Mouse (Mus musculus) layer of hippocampus, postnatal 10 days (tissue): ENCODE results near the gene Gm39115. TPM values are rescaled to one million over a fixed set of nuclear protein-coding genes. Genes with fewer than 3 reads are reported as not detected.
A peak's percentile ranks its signal among the peaks of the same experiment; 100 is the strongest.
"Not testable (repeated sequence)": the region's sequence is repeated elsewhere in the genome, so short reads cannot be mapped to it uniquely, and the experiment has no call there.

Experiments
- DNase-seq, 2 experiments: peaks; one replicate each; pipeline ENCODE4 v3.0.0; 2021; ENCODE audit warnings: low spot score in 2 of 2
- long read RNA-seq: library from polyadenylated mRNA; stranded (forward); transcript quantifications from one replicate; pipeline ENCODE4 v2.0.0, GENCODE M21; 2023
- total RNA-seq, 2 experiments: library from RNA; stranded (reverse); gene quantifications; 2 replicates each; pipeline ENCODE4 v1.2.3; 2021

Gene Gm39115
- not detected for total RNA-seq
- long read RNA-seq, result 0 reads

DNA sequence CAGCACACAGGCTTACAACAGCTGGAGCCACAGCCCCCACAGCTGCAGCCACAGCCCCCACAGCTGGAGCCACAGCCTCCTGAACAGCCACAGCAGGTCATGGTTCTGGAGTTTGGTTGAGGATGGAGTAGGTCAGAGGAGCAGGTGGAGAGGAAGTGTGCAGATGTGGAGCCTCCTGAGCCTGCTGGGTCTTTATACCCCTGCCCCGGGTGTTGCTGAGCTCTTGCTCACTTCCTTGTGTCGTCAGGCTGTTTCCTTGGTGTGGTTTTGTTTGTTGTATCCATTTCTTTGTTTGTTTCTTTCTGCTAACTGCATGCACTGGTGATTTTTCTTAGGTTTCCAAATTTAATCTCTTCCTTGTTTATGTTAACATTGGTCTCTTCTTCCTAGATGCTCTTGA lies at the start of gene Gm39115:
Gene Gm39115, minus strand, starts transcription at position 101 of the 400 bp plus-strand sequence.
- not testable (repeated sequence) for DNase-seq

DNA sequence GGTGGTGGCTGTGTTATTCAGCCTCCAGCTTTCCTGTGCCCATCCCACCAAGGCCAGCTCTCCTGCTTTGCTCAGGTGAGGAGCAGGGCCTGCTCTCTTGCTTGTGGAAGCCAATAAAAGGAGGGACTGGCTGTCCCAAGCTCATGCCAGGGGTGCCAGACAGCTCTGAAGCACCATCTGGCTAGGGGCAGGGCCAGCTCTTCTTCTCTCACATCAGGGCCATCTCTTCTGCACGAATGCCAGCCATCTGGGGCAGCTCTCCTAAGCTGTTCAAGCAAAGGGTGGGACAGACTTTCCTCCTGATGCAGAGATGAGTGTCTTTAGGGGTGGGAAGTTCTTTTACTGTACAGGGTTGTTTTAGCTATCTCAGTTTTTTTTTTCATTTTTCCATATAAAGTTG lies 45.2 kb upstream of the Gm39115 start:
- DNase-seq, result no peak

DNA sequence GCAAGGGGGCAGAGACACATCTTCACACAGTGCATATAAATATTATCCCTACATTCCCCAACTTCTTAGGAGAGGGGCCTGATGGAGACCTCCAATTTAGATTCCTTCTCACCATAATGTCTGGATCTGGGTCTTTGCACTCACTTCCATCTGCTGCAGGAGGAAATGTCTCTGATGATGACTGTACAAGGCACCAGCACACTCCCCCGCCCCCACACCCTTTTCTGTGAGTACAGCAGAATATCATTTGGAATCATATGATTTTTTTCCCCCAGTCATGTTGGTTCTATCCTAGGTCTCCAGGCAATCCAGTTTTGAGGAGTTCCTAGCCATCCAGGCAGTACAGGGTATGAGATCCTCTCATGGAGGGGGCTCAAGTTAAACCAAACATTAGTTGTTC lies 42.9 kb upstream of the Gm39115 start:
- no peak for DNase-seq

DNA sequence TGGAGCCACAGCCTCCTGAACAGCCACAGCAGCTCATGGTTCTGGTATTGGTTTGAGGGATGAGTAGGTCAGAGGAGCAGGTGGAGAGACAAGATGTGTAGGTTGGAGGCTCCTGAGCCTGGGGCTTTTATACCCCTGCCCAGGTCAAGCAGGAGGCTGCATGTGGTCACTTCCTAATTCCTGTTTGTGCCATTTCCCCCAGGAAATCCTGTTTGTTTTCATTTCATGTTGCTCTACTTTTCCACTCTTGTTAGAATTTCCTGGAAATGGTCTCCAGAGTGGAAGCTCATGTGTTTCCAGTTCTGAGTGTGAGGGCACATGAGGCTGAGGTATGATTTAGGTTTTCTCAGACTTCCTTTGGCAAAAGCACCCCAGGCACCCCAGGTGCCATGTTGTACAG lies 40.1 kb upstream of the Gm39115 start, which contains the start of gene Krtap5-2:
Gene Krtap5-2, minus strand, starts transcription at position 101 of the 400 bp plus-strand sequence.
- DNase-seq, result not testable (repeated sequence)

DNA sequence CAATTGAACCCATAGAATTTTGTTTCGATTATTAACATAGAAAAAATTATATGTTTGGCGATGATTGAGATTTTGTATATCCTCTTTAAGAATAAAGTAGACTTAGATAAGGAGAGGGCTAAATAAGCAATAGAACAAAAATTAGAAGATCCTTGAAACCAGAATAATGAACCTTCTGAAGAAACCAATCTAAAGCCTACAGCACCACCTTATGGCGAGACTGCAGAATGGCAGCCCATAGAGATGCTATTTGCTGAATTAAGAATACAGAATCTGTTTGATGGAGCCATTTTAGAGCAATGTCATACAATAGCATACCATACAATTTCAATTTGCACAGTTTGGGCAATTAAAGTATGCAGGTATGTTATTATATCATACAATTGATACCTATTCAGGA lies 34.0 kb upstream of the Gm39115 start:
- no peak for DNase-seq

DNA sequence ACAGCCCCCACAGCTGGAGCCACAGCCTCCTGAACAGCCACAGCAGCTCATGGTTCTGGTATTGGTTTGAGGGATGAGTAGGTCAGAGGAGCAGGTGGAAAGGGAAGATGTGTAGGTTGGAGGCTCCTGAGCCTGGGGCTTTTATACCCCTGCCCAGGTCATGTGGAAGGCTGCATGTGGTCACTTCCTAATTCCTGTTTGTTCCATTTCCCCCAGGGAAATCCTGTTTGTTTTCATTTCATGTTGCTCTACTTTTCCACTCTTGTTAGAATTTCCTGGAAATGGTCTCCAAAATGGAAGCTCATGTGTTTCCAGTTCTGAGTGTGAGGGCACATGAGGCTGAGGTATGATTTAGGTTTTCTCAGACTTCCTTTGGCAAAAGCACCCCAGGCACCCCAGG lies 29.8 kb upstream of the Gm39115 start, which contains the start of gene Gm4553:
Gene Gm4553, minus strand, starts transcription at position 101 of the 400 bp plus-strand sequence.
- not testable (repeated sequence) for DNase-seq

DNA sequence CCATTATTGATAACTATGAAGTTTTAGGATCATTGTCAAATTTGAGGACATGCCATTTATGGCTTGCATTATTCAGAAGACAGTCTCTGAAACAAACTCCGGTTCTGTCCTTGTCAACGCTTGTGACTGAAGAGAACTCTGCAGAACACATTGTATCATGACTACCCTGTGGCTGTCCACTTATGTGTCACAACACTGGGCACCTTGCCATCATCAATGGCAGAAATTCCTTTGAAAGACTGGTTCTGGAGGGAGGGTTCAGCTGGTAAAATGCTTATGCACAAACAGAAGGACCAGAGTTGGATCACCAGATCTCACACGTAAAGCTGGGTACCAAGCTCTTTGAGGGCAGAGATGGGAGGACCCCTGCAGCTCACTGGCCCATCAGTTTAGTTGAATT lies 23.5 kb upstream of the Gm39115 start:
- DNase-seq, result no peak

DNA sequence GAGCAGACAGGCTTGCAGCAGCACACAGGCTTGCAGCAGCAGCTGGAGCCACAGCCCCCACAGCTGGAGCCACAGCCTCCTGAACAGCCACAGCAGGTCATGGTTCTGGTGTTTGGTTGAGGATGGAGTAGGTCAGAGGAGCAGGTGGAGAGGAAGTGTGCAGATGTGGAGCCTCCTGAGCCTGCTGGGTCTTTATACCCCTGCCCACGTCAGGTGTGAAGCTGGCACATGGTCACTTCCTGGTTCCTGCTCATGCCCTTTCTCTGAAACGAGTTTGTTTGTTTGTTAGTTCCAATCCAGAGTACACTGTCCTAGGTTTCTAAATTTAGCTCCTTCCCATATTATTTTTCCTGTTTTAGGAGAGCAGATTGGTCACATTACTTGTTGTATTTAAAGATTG lies 21.2 kb upstream of the Gm39115 start, which contains the start of gene Gm29735:
Gene Gm29735, minus strand, starts transcription at position 101 of the 400 bp plus-strand sequence.
- not testable (repeated sequence) for DNase-seq

DNA sequence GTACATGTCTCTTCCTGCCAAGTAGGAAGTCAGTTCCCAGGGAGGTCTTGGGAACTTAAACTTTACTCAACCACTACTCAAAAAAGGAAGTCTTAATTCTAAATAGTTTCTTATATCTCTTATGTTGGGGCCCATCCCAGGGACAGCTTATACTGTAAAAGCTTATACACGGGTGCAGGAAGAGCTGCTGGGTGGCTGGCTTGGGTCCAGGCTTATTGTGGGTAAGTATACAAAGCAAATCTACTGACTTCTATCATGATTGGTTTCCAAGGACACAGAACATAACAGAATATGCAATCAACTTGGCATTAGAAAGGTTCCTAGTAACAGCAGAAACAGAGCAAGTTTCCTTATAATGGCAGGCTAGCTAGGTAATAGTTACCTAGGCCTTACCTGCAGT lies 19.5 kb upstream of the Gm39115 start:
- no peak for DNase-seq

DNA sequence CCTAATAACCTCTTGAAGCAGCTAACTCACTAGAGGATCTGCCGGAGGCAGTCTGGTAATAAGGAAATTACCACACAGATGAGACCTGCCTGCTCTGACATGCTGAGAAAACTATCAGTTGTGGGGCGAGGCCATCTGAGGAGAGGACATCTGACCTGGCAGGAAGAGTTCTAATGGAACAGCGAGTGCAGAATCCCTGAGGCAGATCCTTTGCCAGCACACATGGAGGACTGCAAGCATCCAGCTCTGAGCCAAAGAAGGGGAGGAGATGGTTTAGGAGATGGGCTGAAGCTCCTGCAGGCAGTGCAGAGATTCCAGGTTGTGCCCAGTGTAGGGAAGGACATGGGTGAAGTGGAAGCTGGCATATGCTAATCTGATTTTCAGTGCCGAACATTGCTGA lies 16.4 kb upstream of the Gm39115 start:
- no peak for DNase-seq

DNA sequence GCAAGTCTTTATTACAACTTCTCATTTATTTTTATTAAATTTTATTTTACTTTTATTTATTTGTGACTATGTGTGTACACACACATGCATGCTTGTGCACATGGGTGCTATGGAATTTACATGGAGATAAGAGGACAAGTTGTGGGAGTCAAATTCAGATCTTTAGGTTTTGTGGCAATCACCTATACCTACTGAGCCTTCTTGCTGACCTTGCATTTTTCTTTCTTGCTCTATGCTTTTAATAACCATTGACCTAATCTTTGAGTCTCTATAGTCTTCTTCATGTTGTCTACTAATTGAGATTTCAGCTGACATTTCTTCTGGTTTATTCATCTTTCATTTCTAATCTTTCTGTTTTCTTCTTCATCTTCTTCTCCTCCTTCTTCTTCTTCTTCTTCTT lies 12.8 kb upstream of the Gm39115 start:
- no peak for DNase-seq

DNA sequence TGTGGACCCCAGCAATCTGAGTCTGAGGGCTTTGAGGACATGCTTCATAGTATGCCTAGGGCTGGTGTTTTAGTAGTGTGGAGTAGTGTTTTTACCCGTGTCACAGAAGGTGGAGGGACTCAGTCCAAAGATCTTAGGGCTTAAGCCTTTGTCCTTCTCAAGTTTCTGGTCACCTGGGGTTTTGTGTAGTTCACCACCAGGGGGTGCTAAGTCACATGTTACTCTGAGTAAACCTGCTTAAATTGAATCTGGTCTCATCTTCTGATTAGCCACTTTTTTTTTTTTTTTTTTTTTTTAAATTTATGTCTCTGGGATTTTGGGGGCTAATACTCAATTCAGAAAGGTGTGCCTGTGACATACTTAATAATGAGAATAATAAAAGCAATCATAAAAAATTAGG lies 10.2 kb upstream of the Gm39115 start:
- DNase-seq, result peak; percentile 27 to 49

DNA sequence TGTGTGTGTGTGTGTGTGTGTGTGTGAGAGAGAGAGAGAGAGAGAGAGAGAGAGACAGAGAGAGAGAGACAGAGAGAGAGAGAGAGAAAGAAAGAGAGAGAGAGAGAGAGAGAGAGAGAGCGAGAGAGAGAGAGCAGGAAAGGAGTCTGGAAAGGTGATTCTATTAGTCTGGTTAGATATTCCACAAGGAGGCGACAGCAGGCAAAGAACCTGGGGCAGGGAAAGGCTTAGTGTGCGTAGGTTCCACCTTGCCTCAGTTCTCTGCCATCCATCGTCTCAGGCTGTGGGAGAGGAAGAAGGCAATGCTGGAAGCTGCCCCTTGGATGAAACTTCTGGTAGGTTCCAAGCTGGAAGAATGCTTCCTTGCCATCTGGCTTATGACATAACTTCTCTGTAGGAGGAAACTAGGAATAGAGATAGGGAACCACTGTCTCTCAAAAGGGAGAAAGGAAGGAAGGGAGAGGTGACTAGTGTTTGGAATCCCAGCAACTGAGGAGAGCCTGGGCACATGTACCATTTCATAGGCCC lies 9.6 kb upstream of the Gm39115 start:
- no peak for DNase-seq

DNA sequence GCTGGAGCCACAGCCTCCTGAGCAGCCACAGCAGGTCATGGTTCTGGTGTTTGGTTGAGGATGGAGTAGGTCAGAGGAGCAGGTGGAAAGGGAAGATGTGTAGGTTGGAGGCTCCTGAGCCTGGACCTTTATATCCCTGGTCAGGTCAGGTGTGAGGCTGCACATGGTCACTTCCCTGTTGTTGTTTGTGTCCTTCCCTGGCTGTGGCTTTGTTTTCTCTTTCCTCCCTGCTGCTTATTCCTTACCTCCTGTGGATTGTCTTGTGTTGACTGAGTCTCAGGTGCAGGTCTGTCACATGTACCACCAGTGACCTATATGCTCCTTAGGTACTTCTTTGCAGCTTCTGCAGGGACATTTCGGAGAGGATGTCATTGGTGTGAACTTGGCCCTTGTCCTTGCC lies 8.7 kb upstream of the Gm39115 start, which contains the start of gene Gm45337:
Gene Gm45337, minus strand, starts transcription at position 101 of the 400 bp plus-strand sequence.
- DNase-seq, result no peak

DNA sequence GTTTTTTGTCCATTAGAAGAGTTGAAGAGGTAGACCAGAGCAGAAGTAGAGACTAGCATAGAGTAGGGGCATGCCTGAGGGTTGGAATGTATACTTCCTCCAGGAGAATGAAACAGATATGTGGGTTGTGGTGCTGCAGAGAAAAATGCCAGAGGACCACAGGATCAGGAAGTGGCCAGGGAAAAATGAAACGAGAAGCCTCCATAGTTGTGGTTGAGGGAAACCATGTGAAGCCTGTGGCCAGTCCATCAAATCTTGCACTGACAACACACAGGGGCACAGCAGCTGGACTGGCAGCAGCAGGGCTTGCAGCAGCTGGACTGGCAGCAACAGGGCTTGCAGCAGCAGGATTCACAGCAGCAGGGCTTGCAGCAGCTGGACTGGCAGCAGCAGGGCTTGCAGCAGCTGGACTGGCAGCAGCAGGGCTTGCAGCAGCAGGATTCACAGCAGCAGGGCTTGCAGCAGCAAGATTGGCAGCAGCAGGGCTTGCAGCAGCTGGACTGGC lies 7.7 kb upstream of the Gm39115 start:
- DNase-seq, result not testable (repeated sequence)

DNA sequence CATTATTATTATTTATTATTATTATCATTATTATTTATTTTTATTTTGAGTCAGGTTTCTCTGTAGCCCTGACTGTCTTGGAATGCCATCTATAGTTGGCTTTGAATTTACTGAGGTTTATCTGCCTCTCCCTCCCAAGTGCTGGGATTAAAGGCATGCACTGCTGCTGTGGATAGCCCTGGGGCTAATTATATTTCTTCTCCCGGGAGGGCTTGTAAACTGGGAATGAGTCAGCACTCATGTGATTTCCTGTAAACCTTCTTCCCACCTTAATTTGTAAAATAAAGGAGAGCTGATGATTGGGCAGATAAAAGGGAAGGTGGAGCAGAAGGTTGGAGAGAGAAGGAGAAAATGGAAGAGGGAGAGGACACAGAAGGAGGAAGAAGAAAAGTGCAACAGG lies 4.9 kb upstream of the Gm39115 start:
- DNase-seq, result no peak

DNA sequence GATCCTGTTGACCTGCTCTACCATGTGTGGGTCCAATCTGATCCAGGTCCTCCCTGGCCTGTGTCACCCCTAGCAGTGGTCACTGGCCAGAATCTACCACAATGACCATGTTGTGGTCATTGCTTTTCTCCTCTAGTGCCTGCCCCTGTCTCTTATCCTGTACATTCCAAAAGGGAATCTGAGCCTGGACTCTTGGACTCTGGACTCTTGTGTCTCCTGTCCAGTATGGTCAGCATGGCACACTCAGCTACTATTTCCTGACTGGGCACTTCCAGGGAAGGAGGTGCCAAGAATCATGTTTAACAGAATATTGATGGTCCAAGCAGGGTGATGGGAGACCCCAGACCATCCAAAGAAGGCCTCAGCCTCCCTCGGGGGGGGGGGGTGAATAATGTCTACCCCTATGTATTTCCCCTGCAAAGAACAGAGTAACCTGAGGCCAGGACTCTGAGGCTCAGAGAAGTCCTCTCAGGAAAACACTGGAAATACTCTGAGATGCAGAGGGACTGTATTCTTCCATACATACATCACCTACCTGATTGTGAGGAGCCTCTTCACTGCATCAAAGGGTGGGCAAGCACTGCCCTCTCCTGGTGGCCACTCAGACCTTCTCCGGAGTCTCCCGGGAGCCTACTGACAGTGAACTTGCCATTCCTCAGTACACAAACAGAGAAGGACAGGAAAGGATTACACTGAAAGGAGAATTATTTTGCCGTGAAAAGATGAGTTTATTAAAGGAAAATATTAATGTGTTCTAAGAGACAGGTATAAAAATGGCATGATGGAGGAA lies 1.4 kb downstream of the Gm39115 start:
- DNase-seq, result peak; percentile 8 to 29

DNA sequence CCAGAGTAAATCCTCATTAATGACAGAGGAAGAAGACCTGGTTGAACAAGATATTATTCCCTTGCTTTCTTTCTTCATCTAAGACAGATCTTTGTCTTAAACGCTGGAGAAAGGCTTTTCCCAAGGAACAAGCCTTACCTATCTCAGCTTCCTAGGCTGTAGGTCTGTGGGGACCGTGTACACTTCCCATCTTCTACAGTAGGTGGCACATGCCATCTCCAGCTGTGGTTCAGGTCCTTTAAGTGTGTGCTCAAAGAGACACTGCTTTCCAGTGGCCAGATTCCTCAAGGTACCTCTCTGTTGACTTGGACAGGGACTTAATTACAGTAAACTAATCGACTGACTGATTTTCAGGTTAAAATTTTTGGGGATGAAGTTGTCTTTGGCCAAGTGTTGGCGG lies 7.0 kb downstream of the Gm39115 start:
- DNase-seq, result no peak

DNA sequence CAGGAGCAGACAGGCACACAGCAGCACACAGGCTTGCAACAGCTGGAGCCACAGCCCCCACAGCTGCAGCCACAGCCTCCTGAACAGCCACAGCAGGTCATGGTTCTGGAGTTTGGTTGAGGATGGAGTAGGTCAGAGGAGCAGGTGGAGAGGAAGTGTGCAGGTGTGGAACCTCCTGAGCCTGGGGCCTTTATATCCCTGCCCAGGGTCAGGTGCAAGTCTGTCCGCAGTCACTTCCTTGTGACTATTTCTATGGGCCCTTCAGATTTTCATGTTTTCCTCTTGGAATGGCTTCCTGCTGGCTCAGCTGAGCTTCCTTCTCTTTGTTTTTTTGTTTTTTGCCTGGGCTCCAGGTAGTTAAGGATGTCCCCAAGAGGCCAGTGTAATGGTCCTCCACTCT lies 15.2 kb downstream of the Gm39115 start, which contains the start of gene Gm45618:
Gene Gm45618, minus strand, starts transcription at position 101 of the 400 bp plus-strand sequence.
- not testable (repeated sequence) for DNase-seq

DNA sequence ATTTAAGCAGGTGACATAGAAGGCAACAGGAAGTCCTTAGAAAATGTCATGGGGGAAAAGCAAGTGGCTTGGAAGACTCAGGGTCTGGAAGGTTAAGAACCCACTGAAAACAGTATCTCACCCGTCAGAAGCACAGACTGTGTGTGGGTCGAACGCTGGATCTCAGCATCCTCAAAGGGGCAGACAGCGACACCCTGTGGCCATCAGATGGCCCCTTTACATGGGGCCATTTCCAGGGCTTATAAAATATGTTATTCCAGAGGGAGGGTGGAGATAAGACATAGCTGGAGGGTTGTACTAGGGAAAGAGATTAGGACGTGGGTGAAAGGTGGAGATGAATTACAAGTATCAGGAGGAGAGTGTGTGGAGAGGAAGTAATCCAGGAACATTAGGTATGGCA lies 16.2 kb downstream of the Gm39115 start:
- DNase-seq, result peak in 1 of 2 experiments; percentile 15

DNA sequence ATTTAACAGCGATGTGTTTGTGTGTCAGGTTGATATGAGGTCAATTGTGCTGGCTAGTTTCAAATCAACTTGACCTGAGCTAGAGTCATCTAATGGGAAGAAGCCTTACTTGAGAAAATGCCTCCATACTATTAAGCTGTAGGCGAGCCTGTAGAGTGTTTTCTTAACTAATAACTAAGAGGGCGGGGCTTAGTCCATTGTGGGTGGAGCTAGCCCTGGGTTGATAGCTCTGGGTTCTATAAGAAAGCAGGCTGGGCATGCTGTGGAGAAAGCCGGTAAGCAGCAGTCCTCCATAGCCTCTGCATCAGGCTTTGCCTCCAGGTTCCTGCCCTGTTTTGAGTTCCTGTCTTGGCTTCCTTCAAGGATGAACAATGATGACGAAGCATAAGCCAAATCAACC lies 31.1 kb downstream of the Gm39115 start:
- no peak for DNase-seq

DNA sequence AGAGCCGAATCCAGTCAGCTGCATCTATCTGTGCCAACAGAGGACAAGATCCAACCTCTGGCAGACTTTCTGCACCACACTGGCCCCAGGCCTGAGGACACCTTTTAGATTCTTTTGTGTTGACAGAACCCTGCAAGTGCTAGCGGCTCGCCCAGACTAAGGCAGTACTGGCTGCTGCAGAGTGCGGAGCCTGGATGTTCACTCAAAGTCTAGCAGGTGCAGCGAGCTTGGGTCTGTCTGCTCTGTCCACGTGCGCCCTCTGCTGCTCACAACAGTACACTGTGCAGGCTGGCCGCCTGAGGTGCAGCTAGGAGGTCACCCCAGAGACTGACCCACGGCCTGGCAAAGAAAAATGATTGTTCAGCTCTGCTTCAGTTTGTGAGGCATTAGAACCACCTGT lies 38.1 kb downstream of the Gm39115 start:
- DNase-seq, result peak; percentile 81 to 86
